Mouse (Mus musculus) liver, embryonic 14.5 days (tissue): ENCODE measurements around the gene Ntn5.

Experiments used
- CTCF ChIP-seq: IDR thresholded peaks from 2 replicates; pipeline ENCODE4 v1.5.1; 2016; ENCODE audit warnings: antibody characterized with exemption, low read depth, control low read depth
- EP300 ChIP-seq: IDR thresholded peaks from 2 replicates; pipeline ENCODE4 v1.6.1; 2016; ENCODE audit warnings: antibody characterized with exemption, low read depth

DNA sequence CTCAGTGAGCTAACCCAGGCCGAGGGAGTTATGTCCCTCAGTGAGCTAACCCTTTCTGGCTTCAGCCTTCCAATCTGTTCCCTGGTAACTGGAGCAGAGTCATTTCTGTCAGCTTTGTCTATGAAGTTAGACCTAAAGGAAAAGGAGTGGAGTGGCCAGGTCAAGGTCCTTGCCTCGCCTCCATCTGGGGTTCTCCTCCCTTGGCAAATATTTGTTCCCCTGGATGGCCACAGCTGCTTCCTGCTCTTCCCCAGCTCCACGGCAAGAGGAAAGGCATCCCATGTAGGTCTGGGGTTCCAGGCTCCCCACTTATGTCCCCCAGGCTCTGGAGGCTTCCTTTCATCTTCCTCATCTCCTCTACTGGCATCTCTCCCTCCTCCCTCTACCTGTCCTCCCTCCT, 43.8 kb downstream of the Ntn5 start:
- TF ChIP-seq CTCF: no peak
- no peak for TF ChIP-seq EP300
